Mouse (Mus musculus) MEL-GATA-1-ER (cell line): Measurements from ENCODE around the gene Olfr920.

Experiments used
- DNase-seq: peaks from one replicate; pipeline ENCODE4 v3.0.0-alpha.2; 2012; ENCODE audit warnings: low read depth; ENCODE audit errors: extremely low read depth

Olfr920 gene

DNA sequence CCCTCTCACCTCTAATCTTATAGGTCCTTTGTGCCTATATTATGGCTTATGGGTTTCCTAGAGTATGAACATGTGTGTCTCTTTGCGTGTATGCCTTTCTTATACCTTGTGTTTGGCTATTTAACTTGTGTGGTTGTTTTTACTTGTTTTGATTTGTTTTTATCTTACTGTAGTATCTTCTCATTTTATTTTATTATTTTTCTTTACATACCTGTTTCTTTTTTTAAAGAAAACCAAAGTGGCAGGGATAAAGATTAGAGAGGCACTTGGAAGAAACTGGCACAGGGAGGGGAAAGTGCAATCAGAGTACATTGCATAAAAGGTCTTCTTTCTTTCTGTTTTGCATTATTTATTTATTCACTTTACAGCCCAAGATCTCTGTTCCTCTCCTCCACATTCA lies at the start of gene Olfr920:
Olfr920 (plus strand) TSS at position 301 of the 400 bp plus-strand sequence.
- DNase-seq: no peak

DNA sequence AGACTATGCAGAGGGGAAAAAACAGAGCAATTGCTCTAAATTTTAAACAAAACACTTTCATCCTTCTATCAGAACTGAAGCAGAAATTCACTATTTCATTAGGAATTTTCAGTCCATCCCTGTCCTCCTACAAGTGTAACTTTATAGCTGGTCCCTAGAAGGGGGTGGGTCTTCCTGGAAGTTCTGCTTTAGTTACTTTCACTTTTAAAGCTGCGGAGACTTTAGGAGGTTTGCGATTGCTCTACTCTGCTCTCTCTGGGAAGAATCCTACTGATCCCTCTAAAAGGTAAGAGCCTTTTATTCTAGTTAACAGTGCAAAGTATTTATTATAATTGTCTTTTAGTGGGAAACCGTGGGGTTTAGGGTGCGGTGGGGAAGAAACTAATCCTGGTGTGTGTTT lies 34.0 kb upstream of the Olfr920 start, which contains the start of gene Vwa5a:
Vwa5a (plus strand) TSS at position 167 of the 400 bp plus-strand sequence.
- peak; percentile 77 for DNase-seq

DNA sequence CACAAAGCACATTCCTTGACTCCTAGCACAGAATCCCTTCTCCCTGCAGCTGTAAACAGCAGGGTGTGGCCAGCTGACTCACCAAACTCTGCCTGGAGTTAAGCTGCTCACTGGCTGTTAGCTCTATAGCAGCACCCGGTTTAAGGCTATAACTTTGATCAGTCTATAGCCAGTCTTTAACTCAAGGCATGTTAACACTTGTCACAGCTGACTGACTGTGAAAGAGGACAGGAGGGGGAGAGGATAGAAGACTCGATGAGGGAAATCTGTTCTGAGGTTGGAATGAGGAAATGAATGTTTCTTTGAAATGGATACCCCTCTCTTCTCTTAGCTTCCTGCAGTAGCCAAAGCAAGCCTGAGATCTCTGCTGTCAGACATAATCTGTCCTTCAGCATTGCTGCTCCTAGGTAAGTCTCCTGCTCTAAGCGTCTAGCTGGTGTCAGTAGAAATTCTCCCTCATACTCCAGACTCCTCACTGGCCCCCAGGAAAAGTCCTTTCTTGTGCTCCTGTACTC lies 33.1 kb upstream of the Olfr920 start:
- DNase-seq: peak; percentile 11

DNA sequence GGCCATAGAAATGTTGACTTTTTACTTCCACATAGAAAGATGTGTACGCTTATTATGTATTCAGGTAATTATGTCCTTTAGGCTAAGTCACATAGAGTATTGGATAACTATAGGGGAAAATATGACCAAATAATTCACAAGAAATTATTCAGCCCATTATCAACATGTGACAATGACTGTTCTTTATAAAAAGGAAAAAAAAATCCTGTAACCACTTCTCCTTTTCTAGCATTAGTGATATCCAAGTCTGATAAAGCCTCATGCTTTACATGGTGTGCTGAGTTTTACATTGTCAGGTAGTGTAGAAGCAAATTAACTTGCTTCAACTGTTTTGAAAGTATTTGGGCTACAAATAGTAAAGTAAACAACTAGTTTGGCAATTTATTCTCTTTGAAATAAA lies 28.1 kb upstream of the Olfr920 start:
- peak; percentile 41 for DNase-seq

DNA sequence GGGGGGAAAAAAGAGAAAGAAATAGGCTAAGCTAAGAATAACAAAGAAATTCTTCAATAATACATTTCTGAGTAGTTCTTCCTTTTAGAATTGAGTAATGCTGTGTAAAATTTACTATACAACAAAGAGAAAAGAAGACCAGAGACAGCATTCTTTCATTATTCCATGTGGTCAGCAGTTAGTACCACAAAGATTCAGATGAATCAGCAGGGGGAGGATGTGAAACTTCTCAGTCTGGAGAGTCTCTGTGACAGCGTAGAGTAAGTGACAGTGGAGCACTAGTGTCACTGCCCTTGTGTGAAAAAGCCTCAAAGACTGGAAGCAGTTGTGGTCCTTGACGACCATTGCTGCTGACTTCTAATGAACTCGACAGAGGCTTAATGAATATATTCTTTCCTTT lies 23.9 kb upstream of the Olfr920 start:
- DNase-seq: no peak

DNA sequence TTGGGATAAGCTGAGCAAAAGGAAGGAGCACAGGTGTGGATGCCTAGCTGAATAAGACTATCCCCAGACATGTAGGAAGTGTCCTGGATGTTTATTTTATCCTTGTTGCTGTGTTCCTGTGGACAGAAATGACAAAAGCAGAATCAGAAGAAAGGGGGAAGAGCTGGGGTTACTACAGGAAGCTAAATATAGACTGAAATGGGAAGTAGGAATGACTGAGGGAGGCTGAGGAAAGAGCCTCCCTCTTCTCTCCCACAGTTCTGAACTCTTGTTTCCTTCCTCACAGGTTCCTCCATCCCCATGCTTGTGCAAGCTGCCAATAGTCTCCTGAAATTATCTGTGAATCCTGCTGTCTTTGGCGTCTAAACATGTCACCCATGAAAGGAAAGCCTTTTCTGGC lies 10.7 kb upstream of the Olfr920 start:
- DNase-seq: no peak

DNA sequence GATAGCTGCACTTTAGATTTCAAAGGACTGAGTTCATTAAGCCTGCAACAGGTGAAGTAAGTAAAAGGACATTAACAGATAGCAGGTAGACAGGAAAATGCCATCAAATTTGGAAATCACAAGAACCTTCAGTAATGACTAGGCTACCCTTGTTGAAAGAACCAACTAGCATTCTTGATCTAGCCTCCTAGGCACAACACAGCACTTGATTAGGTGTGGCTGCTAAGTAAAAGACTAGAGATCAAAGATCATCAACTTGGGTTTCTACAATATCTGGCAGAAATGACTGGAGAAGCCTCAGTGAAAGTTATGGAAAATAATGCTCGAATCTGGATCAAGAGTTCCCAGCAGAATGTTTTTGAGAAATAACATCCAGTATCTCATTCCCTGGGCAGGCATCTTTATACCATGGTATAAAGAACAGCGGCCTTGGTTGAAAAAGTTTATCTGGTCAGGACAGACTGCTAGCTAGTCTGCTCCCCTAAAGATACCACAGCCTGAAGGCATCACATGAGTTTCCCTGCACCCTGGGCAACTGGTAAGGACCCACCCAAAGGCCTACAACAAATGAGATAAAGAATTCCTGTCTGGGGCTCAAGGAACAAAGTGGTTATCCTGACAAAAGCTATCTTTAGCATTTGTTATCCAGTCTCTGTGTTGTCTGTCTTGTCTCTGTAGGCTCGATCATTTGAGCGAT lies 7.3 kb upstream of the Olfr920 start:
- no peak for DNase-seq

DNA sequence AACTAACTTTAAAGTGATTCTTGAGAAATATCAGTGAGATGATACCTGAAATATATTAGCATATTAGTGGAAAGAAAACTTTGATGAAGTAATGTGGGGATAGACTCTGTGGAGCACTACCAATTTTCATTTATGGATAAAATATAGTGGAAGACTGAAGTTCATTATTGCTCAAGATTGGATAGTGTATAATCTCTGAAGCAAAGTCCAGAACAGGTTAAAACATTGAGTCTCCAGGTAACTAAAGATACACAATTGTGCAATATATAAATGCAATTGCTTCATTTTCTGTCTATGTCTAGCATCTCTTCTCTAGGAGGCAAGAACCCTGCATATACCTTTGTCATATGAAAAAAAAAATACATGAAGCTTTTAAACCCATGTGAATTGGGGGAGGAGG lies 20.7 kb downstream of the Olfr920 start, which contains the start of gene Olfr921:
Olfr921 (plus strand) TSS at position 301 of the 400 bp plus-strand sequence.
- DNase-seq: no peak

DNA sequence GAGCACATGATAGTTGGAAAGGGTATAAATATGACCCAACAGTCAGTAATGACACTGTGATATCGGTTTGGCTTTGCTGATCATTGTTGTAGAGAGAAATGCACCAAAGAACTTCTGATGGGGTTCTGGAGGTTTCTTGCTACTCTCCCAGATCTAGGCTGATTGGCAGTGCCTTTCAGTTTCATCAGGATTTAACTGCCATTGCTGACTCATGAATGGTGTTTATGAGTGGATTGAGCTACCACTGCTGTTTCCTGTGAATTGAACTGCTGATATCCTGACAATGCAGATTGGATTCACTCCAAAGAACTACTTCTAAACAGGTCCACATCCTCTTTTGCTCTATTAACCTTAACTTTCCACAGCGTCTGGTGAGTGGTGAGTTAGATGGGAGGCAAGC lies 40.6 kb downstream of the Olfr920 start:
- no peak for DNase-seq

DNA sequence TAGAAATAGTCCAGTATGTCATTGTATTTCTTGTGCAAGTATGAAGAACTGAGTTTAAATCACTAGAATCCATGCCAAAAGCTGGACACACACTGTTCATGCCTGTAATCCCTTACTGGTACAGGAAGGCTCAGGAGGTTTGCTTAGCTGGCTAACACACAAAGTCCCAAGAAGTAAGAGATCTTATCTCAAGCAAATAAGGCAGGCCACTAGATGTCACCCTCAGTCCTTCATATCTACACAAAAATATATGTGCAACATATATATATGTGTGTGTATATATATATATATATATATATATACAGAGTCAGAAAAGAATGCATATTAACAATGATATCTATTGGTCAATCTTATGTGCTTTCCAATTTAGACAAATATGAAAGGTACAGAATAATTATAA lies 53.6 kb downstream of the Olfr920 start:
- DNase-seq: no peak
